Comparison of ENCODE assay signal across 23 mouse cellular contexts in the genomic region with DNA sequence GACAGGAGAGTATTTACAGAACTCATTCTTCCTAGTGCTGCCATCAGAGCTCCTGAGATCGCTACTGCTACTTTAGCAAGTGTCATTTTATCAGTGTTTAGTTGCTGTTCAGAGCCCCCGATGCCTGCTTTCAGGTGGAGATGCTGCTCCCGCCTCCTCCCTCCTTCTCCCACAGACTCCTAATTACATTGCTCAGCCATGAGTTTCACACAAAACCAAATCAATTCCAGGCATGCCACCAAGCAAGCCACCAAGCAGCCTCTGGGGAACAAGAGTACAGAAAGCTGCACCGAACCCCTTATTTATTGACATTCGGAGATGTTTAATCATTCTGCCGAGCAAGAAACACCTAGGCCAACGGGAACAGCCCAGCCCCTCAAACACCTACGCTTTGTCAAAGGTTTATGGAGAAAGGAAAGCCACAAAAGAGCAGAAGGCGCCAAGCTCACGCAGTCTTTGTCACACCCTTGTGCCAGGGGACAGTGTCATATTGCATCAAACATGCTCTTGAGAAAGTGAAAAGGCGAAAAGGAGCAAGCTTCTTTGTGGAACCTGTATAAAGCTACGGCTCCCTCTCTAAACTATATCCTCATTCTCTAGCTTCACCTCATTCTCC. TPM values are rescaled to one million over a fixed set of nuclear protein-coding genes. Genes with fewer than 3 reads are reported as not detected.
DNase-seq lines count a peak whose midpoint lies in the region; ATAC-seq and TF ChIP-seq lines count a peak whose summit lies in the region.
"Had no signal": no experiment of that assay in that cellular context is flagged by ENCODE, and none has a peak within 500 bp of the region (broad histone marks: within the 10 kb centered on the region; RNA-seq: fewer than 3 reads in every experiment).

No protein-coding gene starts in this region.

- H3K9ac ChIP-seq in forebrain, postnatal 0 days: no peak overlapping the region
- H3K9ac ChIP-seq in forebrain, embryonic 11.5 days (ENCODE audit: low read length): no peak overlapping the region
- no peak overlapping the region for H3K9ac ChIP-seq in limb, embryonic 12.5 days (replicated peaks)
- H3K9ac ChIP-seq in neural tube, embryonic 14.5 days (replicated peaks; ENCODE audit: low read depth, low read length): no peak overlapping the region
- H3K9ac ChIP-seq: forebrain, embryonic 12.5 days; neural tube, embryonic 13.5 days had no signal

- H3K27ac ChIP-seq in forebrain, postnatal 0 days (ENCODE audit: low read depth, low read length): no peak overlapping the region
- no peak overlapping the region for H3K27ac ChIP-seq in forebrain, embryonic 11.5 days (ENCODE audit: low read depth, low read length)
- no peak overlapping the region for H3K27ac ChIP-seq in limb, embryonic 12.5 days
- no peak overlapping the region for H3K27ac ChIP-seq in limb, embryonic 10.5 days
- no peak overlapping the region for H3K27ac ChIP-seq in neural tube, embryonic 14.5 days (ENCODE audit: low read depth, low read length)
- H3K27ac ChIP-seq: forebrain, embryonic 12.5 days; left cerebral cortex, adult 2 months; neural tube, embryonic 13.5 days had no signal

- H3K36me3 ChIP-seq in forebrain, postnatal 0 days (ENCODE audit: insufficient read depth): no peaks in the 10 kb centered on the region
- no peaks in the 10 kb centered on the region for H3K36me3 ChIP-seq in forebrain, embryonic 11.5 days (ENCODE audit: control insufficient read depth, insufficient read depth, low read length)
- no peaks in the 10 kb centered on the region for H3K36me3 ChIP-seq in limb, embryonic 12.5 days
- no peaks in the 10 kb centered on the region for H3K36me3 ChIP-seq in limb, embryonic 10.5 days
- H3K36me3 ChIP-seq in neural tube, embryonic 14.5 days (ENCODE audit: control insufficient read depth, insufficient read depth, low read length): no peaks in the 10 kb centered on the region
- H3K36me3 ChIP-seq: forebrain, embryonic 12.5 days; neural tube, embryonic 13.5 days had no signal

- TF ChIP-seq CTCF in forebrain, postnatal 0 days (IDR thresholded peaks at IDR 0.05; ENCODE audit: low read depth): no peak

- 68% methylated on average over 12 of the region's 12 CpGs for WGBS in forebrain, postnatal 0 days
- 90% methylated on average over 12 of the region's 12 CpGs for WGBS in forebrain, embryonic 11.5 days
- WGBS in limb, embryonic 12.5 days: 39% methylated on average over 12 of the region's 12 CpGs
- WGBS in limb, embryonic 10.5 days: 71% methylated on average over 12 of the region's 12 CpGs
- WGBS in neural tube, embryonic 14.5 days: 64% methylated on average over 12 of the region's 12 CpGs

- no peaks in the 10 kb centered on the region for H3K4me1 ChIP-seq in forebrain, postnatal 0 days (ENCODE audit: insufficient read depth)
- no peaks in the 10 kb centered on the region for H3K4me1 ChIP-seq in forebrain, embryonic 11.5 days (replicated peaks; ENCODE audit: control insufficient read depth, insufficient read depth, low read length)
- peaks cover 8% of the 10 kb centered on the region; the same call in 1 of the 2 replicates for H3K4me1 ChIP-seq in limb, embryonic 12.5 days (replicated peaks)
- H3K4me1 ChIP-seq in limb, embryonic 10.5 days: peaks cover 12% of the 10 kb centered on the region
- H3K4me1 ChIP-seq in neural tube, embryonic 14.5 days (ENCODE audit: control insufficient read depth, insufficient read depth, low read length): no peaks in the 10 kb centered on the region
- H3K4me1 ChIP-seq: forebrain, embryonic 12.5 days had no signal

- no peak for DNase-seq in forebrain, postnatal 0 days
- DNase-seq in forebrain, embryonic 11.5 days (ENCODE audit: low spot score): no peak
- no peak for DNase-seq in limb, embryonic 10.5 days (ENCODE audit: low spot score)
- no peak for DNase-seq in neural tube, embryonic 10.5 days (ENCODE audit: extremely low spot score, low spot score)
- no peak for DNase-seq in cerebellum, adult 8-10 months
- DNase-seq: adrenal gland, adult 8-10 months; cerebellum, adult 11 months; cerebellum, postnatal 25 days; embryo, embryonic 11 days; heart, postnatal 10 days; kidney, adult 18-20 months; kidney, postnatal 36 days; layer of hippocampus, adult 9-11 months; lung, postnatal 4 days; thymus, postnatal 14 days had no signal

- no peaks in the 10 kb centered on the region for H3K27me3 ChIP-seq in forebrain, postnatal 0 days (ENCODE audit: insufficient read depth, low read length)
- H3K27me3 ChIP-seq in forebrain, embryonic 11.5 days (ENCODE audit: control insufficient read depth, insufficient read depth, low read length): no peaks in the 10 kb centered on the region
- no peaks in the 10 kb centered on the region for H3K27me3 ChIP-seq in limb, embryonic 12.5 days
- no peaks in the 10 kb centered on the region for H3K27me3 ChIP-seq in limb, embryonic 10.5 days (ENCODE audit: low read depth, poor library complexity, severe bottlenecking)
- no peaks in the 10 kb centered on the region for H3K27me3 ChIP-seq in neural tube, embryonic 14.5 days (ENCODE audit: control insufficient read depth, insufficient read depth, low read length)
- H3K27me3 ChIP-seq: forebrain, embryonic 12.5 days; neural tube, embryonic 13.5 days; Patski had no signal

- H3K4me2 ChIP-seq in forebrain, postnatal 0 days (ENCODE audit: low read depth): no peak overlapping the region
- H3K4me2 ChIP-seq in forebrain, embryonic 11.5 days (ENCODE audit: low read depth, low read length, severe bottlenecking): no peak overlapping the region
- H3K4me2 ChIP-seq in limb, embryonic 12.5 days: peak overlapping the region; percentile 9; the same call in 1 of the 2 replicates
- no peak overlapping the region for H3K4me2 ChIP-seq in neural tube, embryonic 14.5 days (ENCODE audit: low read depth, low read length)
- H3K4me2 ChIP-seq: forebrain, embryonic 12.5 days; heart, embryonic 11.5 days; neural tube, embryonic 13.5 days had no signal

- no peak overlapping the region for H3K4me3 ChIP-seq in forebrain, postnatal 0 days (ENCODE audit: low read depth, low read length)
- no peak overlapping the region for H3K4me3 ChIP-seq in forebrain, embryonic 11.5 days (ENCODE audit: low read depth, low read length)
- no peak overlapping the region for H3K4me3 ChIP-seq in limb, embryonic 12.5 days (replicated peaks)
- H3K4me3 ChIP-seq in limb, embryonic 10.5 days: no peak overlapping the region
- H3K4me3 ChIP-seq in neural tube, embryonic 14.5 days (ENCODE audit: low read depth, low read length): no peak overlapping the region
- H3K4me3 ChIP-seq: forebrain, embryonic 12.5 days; left cerebral cortex, adult 2 months; neural tube, embryonic 13.5 days had no signal

- H3K9me3 ChIP-seq in forebrain, postnatal 0 days (ENCODE audit: low read length): no peaks in the 10 kb centered on the region
- H3K9me3 ChIP-seq in forebrain, embryonic 11.5 days (ENCODE audit: control insufficient read depth, low read length): no peaks in the 10 kb centered on the region
- H3K9me3 ChIP-seq in limb, embryonic 12.5 days: no peaks in the 10 kb centered on the region
- no peaks in the 10 kb centered on the region for H3K9me3 ChIP-seq in limb, embryonic 10.5 days (replicated peaks)
- H3K9me3 ChIP-seq in neural tube, embryonic 14.5 days (ENCODE audit: control insufficient read depth, low read length): no peaks in the 10 kb centered on the region
- H3K9me3 ChIP-seq: forebrain, embryonic 12.5 days; neural tube, embryonic 13.5 days had no signal

- ATAC-seq in forebrain, postnatal 0 days: 0 out of 2 replicates have a peak, but pooled peaks have one; percentile 25
- no peak for ATAC-seq in forebrain, embryonic 11.5 days (replicated peaks; ENCODE audit: low FRiP score)
- no peak for ATAC-seq in limb, embryonic 12.5 days (ENCODE audit: insufficient number of reproducible peaks, insufficient read depth, low FRiP score, low TSS enrichment, low read depth)
- ATAC-seq in neural tube, embryonic 14.5 days (ENCODE audit: low read depth): peak; percentile 51; the same call in 1 of the 2 replicates
- ATAC-seq: CD4-positive, CD25-positive, alpha-beta regulatory T cell, adult 4 months; Patski had no signal

RNA-seq across cellular contexts. Expression of a gene that starts 27.7 kb away (rescaled TPM):
- 3.8 and 6.0 TPM in 2 replicates for total RNA-seq in forebrain, postnatal 0 days (2014; rRNA removed)
- 6.8 and 8.0 TPM in 2 replicates for polyA plus RNA-seq in forebrain, postnatal 0 days (2015; fragmentation: Nextera tagmentation; extraction: Ambion mirVana)
- 0.76 and 0.94 TPM in 2 replicates for polyA plus RNA-seq in forebrain, embryonic 11.5 days (2014; fragmentation: Nextera tagmentation; extraction: Ambion mirVana)
- 3.9 and 5.3 TPM in 2 replicates for polyA plus RNA-seq in limb, embryonic 12.5 days (2016; fragmentation: Nextera tagmentation; extraction: Ambion mirVana)
- 1.8 and 3.0 TPM in 2 replicates for polyA plus RNA-seq in limb, embryonic 10.5 days (2016; fragmentation: Nextera tagmentation; extraction: Ambion mirVana)
- polyA plus RNA-seq in neural tube, embryonic 14.5 days (2014; fragmentation: Nextera tagmentation; extraction: Ambion mirVana): 1.5 and 3.6 TPM in 2 replicates
- polyA plus RNA-seq: CD4-positive, CD25-positive, alpha-beta regulatory T cell, adult 4 months had no signal

Comparison
In these comparisons a context has a peak if more than half of its experiments do, and no peak if none do; other contexts are left out.
1. ATAC-seq: peak in forebrain, postnatal 0 days (single experiment) and neural tube, embryonic 14.5 days (single experiment); none in forebrain, embryonic 11.5 days (single experiment) and limb, embryonic 12.5 days (single experiment).